Mouse (Mus musculus): ENCODE measurements around the gene Pdzk1. TPM values are rescaled to one million over a fixed set of nuclear protein-coding genes. Genes with fewer than 3 reads are reported as not detected.

Pdzk1 gene
- total RNA-seq, 2 experiments from 2014 or later: 0.18 TPM; not detected in 1

DNA sequence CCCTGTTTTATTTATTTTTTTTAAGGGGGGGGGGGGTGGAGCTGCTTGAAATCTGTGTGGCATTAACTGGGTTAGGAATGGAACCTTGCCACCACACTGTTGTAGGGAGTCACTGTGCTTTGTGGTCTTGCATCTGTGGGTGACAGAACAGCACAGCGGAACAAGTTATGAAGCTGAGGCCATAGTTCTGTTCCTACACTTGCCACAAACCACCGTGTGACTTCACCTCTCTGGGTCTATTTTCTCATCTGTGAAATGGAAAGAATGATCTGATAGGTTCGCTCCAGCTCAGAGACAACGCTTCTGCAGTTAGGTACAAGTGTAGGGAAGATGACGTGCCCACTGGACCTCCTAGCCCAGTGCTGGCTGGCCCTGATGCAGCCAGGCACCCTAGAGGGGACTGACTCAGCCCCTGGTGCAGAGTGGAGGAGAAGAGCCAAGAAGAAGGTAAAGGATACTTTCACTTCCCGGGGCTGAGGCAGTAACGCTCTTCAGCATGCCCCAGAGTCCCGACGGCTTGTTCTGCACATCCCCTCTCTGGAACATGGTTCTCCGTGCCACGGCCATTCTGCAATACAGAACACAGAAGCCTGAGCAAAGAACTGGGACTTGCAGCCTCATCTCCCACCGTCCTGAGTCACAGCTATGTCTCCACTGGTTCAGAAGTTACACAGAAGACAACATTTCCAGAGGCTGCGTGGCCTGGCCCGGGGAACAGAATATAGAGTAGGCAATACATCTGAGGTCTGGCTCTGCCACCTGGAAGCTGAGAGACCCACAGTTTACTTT is 53.2 kb downstream of the Pdzk1 start:
- DNase-seq (ENCODE audit: low spot score): no peak

DNA sequence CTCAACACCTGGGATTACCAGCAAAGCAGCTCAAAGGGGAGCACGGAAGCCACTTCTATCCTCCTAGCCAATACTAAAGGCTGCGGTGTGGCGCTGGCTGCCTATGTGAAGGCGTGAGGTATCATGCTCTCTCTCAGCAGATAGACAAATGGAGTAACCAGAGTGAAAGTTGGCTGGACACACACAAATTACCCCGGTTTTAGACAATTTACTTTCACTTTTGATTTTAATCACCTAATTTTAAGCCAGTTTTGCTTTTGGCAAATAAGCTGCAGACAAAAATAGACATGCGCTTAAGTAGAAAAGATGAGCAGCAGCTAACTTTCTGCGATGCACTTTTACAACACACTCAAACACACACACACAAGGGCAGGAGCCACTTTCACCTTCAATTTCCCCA is 54.6 kb downstream of the Pdzk1 start:
- no peak for DNase-seq (ENCODE audit: low spot score)

DNA sequence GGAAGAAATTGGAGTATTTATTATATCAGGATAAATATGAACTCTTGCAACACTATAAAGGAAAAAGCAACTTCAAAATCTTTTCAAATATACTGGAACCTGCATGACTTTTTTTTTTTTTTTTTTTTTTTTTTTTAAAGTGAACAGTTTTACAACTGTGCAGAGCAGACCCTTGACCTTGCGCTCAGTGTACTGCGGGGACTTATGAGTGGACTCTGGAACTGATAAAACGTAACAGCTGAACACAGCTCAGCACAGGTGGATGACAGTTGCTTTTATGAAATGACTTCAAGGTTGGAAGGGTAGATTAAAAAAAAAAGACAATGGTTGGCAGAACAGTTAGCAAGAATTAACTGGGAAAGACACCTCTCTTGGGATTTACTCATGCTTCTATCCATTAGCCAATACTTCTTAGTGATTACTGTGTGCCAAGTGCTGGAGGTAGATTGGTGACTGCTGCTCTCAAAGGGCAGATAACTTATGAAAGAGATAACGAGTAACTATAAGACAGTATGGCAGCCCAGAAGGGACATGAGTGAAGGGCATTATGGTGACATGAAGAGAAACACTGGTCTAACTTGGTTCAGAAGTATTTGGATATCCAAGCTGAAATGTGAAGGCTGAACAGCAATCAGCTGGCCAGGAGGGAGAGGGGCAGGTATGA is 73.4 kb downstream of the Pdzk1 start:
- DNase-seq (ENCODE audit: low spot score): no peak

DNA sequence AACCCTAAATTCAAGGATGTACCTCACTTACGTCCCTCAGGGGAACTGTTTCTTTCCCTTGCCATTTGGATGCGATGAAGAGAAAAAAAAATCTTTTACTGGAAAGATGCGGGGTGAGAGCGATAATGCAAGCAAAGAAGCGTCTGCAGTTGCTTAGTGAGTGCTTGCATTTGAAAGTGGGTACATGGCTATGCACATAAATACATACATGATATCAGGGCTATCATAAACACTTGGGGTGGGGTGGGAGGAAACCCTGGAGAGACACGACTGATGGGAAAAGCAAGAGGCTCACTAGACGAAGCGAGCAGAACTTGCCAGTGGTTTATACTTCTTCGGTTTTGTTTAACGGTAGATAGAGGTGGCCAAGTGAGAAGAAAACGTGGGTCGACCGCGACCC is 75.3 kb downstream of the Pdzk1 start, which contains the start of gene Gja5:
Gene Gja5 (plus strand): TSS at position 301 of the 400 bp plus-strand sequence.
- DNase-seq (ENCODE audit: low spot score): no peak

DNA sequence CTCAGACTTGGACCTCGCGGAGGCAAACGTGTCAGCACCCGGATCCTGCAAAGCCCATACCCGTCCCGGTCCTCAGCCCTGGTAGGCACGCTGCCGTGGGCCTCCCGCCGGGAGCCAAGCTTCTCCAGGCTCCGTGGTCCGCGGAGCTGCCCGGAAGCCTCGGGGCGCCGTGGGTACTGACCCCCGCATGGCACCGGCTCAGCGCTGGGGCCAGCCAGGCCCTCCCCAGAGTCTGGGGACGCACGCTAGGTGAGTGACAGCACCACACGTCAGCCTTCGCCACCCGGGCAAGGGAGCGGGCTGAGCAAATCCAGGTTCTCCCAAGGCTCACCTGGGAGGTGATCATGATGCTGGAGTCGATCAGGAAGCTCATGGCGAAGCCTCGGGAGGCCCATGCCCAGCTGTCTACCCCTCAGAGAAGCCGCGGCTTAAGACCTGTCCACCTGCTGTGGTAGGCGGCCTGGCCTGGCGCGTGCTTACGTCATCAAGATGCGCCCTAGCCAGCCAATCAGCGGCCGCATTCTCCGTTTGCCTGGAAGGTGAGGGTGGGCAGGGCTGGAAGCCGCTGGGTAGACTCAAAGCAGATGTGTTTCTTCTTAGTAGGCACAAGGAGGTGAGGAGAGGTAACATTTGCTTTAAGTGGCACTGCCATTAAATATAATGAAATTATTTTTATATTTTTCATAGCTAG is 75.9 kb downstream of the Pdzk1 start, which contains the start of gene Gpr89:
Gene Gpr89 (minus strand): TSS at position 496 of the 691 bp plus-strand sequence.
- DNase-seq (ENCODE audit: low spot score): peak; percentile 91

DNA sequence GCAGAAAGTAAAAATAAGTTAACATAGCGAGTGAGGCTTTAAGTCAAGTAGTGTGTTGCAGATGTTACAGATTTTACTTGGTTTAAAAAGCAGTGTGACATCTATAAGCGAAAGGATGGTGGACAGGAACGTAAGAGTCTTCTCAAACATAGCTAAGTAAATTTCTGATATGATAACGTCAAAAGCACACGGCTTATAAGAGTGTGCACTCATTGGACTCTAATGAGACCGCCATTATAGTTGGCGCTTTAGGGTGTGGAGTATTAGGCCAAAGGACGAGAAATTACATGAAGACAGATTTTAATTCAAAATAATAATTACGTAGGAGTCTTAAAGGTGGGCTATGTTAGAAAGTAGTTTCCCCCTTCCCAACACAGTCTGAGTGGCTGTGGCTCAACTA is 76.5 kb downstream of the Pdzk1 start:
- DNase-seq (ENCODE audit: low spot score): no peak

Other genes starting within 250 kb of the Pdzk1 start
- 10 to 100 TPM; 44.0 to 56.1 TPM for gene Polr3gl, start 235.1 kb upstream of the Pdzk1 start, total RNA-seq (2021)
- gene Ankrd34a, start 232.6 kb upstream of the Pdzk1 start, total RNA-seq (2021): 1 to 10 TPM; 1.0 to 1.7 TPM
- 1 to 10 TPM; 4.2 to 7.6 TPM for gene Lix1l, start 228.1 kb upstream of the Pdzk1 start, total RNA-seq (2021)
- gene Rbm8a, start 199.4 kb upstream of the Pdzk1 start, total RNA-seq (2021): 10 to 100 TPM; 24.4 to 33.3 TPM
- 10 to 100 TPM; 27.9 to 28.6 TPM for gene Pex11b, start 193.9 kb upstream of the Pdzk1 start, total RNA-seq (2021)
- under 1 TPM in 1 of 2 experiments, not detected in 1; 0.07 TPM for gene Gm42957, start 193.8 kb upstream of the Pdzk1 start, total RNA-seq (2021)
- under 1 TPM; 0.34 to 0.74 TPM for gene Itga10, start 183.7 kb upstream of the Pdzk1 start, total RNA-seq (2021)
- gene Ankrd35, start 159.2 kb upstream of the Pdzk1 start, total RNA-seq (2021): under 1 TPM; 0.18 to 0.31 TPM
- gene Pias3, start 132.9 kb upstream of the Pdzk1 start, total RNA-seq (2021): 1 to 10 TPM; 6.1 to 7.5 TPM
- gene Nudt17, start 120.7 kb upstream of the Pdzk1 start, total RNA-seq (2021): under 1 TPM; 0.50 to 0.76 TPM
- gene Polr3c, start 101.7 kb upstream of the Pdzk1 start, total RNA-seq (2021): 10 to 100 TPM; 21.0 to 22.4 TPM
- gene Rnf115, start 101.6 kb upstream of the Pdzk1 start, total RNA-seq (2021): 100 to 1,000 TPM in 1 of 2 experiments, 10 to 100 TPM in 1; 55.7 to 103 TPM
- not detected for gene Cd160, start 67 bp downstream of the Pdzk1 start, total RNA-seq (2021)
- 1 to 10 TPM; 1.7 to 2.8 TPM for gene Gja5, start 75.4 kb downstream of the Pdzk1 start, total RNA-seq (2021)
- gene Gpr89, start 76.1 kb downstream of the Pdzk1 start, total RNA-seq (2021): 10 to 100 TPM; 17.6 to 18.2 TPM
- gene Gja8, start 96.7 kb downstream of the Pdzk1 start, total RNA-seq (2021): not detected

All from gastrocnemius, adult 18-20 months (tissue).